Mouse (Mus musculus) R1 (cell line): ENCODE results near the gene Blm.
A peak's percentile ranks its signal among the peaks of the same experiment; 100 is the strongest.

Experiments
- DNase-seq: peaks from one replicate; pipeline ENCODE4 v3.0.0-alpha.2; 2018; ENCODE audit warnings: low read depth, low spot score

Blm gene

DNA sequence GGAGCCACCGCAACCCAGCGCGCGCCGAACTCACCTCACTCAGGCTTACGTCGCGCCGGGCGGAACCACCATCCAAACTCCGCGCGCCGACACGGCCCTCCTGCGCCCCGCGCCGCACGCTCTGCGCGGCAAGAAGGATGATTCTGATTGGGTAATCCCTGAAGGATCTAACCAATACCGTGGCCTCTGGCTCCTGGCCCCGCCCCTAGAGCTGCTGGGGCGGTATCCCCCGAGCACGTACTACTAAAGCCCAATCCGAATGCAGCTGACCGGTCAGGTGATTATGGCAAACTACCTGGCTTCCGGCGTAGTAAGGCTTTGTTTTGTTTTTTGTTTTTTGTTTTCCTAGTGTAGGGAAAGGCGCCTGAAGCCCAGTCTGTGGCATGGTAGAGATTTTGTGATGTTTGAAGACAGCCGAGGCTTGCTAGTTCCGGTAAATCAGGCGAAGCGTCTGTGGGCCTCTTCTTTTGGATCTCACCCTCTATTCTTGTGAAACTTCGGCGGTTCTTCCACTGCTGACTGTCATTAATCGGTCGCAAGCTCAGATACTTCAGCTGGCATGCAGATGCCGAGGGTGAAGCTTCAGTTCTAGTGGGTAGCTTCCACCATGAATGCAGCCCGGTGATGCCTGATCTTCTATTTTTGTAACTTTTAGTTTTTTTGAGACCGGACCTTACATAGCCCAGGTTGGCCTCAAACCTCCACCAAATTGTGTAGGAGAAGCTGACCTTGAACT lies at the start of gene Blm:
Gene Blm (minus strand): TSS at position 111 of the 736 bp plus-strand sequence.
- DNase-seq = peak; percentile 99

- peak; percentile 70 for DNase-seq
Observed at GRCm38 (mm10) chr7:80583981-80584380, 49.1 kb upstream of the Blm start.

DNA sequence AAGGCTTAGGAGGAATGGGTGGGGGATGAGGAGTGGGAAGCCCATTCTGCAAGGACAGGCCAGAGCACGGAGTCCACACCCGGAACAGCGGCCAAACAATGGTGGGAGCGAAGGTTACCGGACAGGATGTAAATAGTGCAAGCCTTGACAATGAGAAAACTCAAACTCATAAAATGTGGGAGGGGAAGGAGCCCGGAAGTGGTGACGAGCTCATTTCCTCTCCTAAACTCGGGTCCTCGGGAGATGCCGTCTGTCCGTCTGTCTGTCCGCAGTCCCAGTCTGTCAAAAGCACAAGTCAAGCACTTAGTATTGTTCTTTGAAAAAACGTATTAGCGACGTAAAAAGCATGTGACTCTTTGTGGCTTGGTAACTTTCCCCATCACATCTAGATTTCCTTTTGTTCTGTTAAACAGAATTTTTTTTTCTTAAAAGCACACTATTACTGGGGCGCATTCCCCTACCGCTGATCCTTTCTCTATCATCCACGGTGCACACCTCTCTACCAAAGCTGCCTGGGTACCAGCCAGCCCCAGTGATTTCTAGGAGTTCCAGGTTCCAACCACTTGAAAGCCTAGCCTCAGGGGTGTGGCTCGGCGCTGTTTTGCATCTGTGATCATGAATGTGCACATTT lies 48.0 kb upstream of the Blm start:
- DNase-seq = no peak

- DNase-seq = no peak
Observed at GRCm38 (mm10) chr7:80580368-80580767, 45.4 kb upstream of the Blm start.

DNA sequence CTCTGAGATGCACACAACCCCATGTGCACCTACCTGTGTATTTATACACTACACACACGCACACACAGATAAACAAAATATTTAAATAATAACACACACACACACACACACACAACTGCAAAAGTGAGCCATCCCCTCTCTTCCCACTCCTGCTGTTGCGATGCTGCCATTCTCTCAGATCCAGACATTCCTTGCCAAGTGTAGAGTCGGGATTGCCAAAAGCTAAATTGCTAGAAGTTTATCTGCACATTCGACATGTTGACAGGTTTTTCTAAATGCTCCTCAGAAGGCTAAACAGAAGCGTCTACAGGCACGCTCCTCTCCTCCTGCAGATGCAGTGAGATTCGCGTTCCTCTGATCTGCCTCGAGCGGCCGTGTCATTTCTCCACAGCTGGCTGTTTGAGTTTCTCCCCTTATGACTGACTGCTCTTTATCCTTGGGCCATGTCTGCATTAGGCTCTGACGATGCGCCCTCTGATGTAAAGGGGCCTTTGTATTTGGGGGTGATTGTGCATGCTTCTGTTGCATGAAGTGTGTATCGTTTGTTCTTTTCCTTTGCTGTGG lies 42.6 kb upstream of the Blm start:
- DNase-seq = no peak

- DNase-seq = peak; percentile 34
Observed at GRCm38 (mm10) chr7:80576626-80577025, 41.7 kb upstream of the Blm start.

GRCm38 (mm10) chr7:80575750-80576149 lies 40.8 kb upstream of the Blm start:
- DNase-seq = no peak

DNA sequence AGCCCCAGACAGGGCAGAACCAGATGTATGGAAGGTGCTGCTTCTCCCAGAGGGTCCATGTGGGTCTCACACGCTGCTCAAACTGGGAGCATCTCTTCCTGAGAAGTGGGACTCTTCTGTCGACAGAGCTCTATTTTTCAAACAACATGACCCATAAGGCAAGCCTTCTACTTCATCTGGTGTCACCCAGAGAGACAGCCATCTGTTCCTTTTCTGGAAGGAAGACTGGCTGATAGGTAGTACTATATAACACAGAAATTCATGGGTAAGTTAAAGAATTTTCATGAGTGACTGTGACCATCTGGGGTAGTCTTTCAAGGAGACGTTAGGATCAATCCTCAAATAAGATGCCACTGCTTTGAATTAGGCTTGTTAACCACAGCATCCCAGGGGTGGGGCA lies 38.2 kb upstream of the Blm start:
- DNase-seq = no peak

GRCm38 (mm10) chr7:80567982-80568381 lies 33.1 kb upstream of the Blm start:
- DNase-seq = peak; percentile 82

DNA sequence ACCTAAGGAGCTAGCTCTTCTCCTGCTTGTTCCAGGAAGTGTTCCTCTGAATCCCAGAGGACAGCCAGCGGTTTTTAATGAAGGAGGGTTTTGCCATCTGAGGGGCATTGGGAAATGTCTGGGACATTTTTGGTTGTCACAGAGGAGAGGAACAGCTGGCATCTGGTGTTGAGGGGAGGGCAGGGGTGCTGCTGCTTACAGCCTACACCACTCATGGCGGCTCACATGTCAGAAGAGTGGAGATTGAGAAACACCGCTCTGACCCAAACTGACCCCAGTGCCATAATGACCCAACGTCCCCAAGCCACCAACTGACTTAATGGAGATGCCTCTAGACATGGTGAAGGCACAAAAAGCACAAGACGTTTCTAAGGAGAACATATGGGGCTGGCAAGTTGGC lies 27.0 kb upstream of the Blm start:
- no peak for DNase-seq

DNA sequence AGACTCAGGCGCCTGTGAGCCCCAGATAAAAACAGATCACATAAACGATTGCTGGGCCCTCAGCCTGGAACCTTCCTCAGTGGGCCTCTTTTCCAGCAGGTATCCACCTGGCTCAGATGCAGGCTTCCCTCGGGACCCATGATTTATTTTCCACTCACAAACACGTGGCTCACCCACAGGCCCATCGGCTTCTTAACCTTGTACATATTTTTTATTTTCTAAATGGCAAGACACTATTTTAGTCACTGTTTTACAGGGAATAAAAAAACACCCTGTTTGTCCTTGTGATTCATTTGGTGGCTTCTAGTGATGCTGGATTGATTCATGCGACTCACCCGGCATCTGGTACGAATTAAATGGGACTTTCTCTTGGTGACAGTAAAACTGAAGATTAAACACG lies 26.4 kb upstream of the Blm start:
- no peak for DNase-seq

DNA sequence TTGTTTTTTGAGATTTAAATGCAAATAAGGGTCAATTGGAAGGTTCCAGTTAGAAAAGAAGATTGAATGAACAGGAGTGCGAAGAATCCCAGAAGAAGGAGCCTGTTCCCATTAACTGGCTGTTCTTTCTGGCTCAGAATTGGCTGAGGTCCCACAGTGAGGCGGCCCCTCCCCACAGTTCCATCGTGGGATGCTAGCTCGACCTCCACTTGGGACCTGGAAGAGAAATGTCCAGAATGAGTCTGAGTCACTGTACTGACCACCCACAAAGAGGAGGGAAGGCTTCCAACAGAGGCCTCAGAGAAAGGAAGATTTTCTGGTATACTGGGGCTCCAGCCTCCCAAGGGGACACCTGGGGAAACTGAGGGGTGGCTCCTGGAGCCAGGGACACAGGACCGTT lies 23.7 kb upstream of the Blm start:
- no peak for DNase-seq

- peak; percentile 62 for DNase-seq
Observed at GRCm38 (mm10) chr7:80558101-80558500, 23.2 kb upstream of the Blm start.

GRCm38 (mm10) chr7:80557161-80557560 lies 22.2 kb upstream of the Blm start:
- DNase-seq = no peak

GRCm38 (mm10) chr7:80556166-80556565 lies 21.2 kb upstream of the Blm start:
- no peak for DNase-seq

DNA sequence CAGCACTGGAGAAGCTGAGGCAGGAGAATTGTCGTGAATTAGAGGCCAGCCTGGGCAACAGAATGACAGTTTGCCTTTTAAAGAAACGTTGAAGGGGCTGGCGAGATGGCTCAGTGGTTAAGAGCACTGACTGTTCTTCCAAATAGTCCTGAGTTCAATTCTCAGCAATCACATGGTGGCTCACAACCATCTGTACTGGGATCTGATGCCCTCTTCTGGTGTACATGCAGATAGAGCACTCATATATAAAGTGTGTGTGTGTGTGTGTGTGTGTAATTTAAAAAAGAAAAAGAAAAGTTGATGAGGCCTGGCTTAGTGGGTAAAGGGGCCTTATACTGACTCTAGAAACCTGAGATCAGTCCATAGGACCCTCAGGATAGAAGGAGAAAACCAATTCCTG lies 20.2 kb upstream of the Blm start:
- DNase-seq = peak; percentile 18

- DNase-seq = peak; percentile 35
Observed at GRCm38 (mm10) chr7:80554180-80555021, 19.5 kb upstream of the Blm start.

GRCm38 (mm10) chr7:80548513-80549260 lies 13.8 kb upstream of the Blm start:
- DNase-seq = no peak

GRCm38 (mm10) chr7:80542139-80542831 lies 7.4 kb upstream of the Blm start:
- no peak for DNase-seq

DNA sequence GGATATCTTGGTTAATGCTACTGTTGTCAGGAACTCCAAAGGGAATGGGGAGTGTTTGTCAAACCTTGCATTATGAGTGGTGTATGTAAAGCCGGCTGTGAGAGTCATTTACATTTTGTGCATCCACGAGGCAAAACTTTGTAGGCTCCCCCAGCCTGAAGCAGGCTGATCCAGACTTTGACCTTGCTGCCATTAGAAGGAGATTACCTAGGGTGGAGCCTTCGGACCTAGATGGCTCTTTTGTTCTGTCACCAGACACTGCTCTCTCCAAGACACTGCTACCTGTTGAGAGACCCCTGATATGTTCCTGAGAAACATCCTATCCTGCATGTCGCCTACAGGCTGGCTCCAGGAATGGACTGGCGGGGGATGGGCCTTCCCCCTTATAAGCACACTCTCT lies 4.7 kb upstream of the Blm start:
- DNase-seq = peak; percentile 83
